Mouse (Mus musculus) G1E (cell line): ENCODE data around the gene Olfr1368.

Experiments
- CTCF ChIP-seq: IDR thresholded peaks from 2 replicates; pipeline ENCODE4 v1.5.1; 2012; ENCODE audit warnings: low read depth, low read length, inconsistent platforms, mixed read lengths
- GATA1 ChIP-seq: IDR thresholded peaks from 2 replicates; pipeline ENCODE4 v1.6.1; 2012; ENCODE audit warnings: borderline replicate concordance, low read length, inconsistent platforms, mixed read lengths
- GATA2 ChIP-seq: IDR thresholded peaks from 2 replicates; pipeline ENCODE4 v1.6.1; 2012; ENCODE audit warnings: low read depth, low read length, inconsistent platforms, borderline replicate concordance
- POLR2AphosphoS5 ChIP-seq: IDR thresholded peaks from 2 replicates; pipeline ENCODE4 v1.6.1; 2012; ENCODE audit warnings: low read depth, low read length, inconsistent platforms; ENCODE audit not compliant: insufficient replicate concordance
- TAL1 ChIP-seq: conservative IDR thresholded peaks from 2 replicates; pipeline ENCODE4 v1.6.1; 2012; ENCODE audit warnings: low read depth, low read length, inconsistent platforms, mixed read lengths

DNA sequence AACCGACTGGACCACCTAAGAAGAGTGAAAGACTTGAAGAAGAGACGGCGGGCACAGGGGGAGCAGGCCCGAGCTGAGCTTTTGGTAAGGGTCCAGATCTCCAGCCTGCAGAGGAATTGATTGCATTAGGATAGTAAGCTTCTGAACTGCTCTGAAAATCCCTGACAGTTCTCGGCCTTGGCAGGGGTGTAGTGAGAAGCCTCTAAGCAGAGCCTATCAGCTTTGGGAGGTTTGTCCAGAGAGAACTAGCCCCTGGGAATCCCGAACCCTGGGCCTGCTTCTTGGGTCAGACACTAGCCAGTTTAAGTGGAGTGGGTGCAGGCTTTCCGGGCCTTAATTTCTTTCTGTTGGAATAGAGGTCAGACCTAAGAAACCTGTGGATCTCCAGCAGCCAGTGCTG, 36.3 kb upstream of the Olfr1368 start:
- TF ChIP-seq CTCF (no peak), POLR2AphosphoS5 (no peak), GATA1 (no peak), TAL1 (no peak), GATA2 (no peak)
